Mouse (Mus musculus) lung, postnatal 0 days (tissue): ENCODE data around the gene Tmbim6. TPM values are rescaled to one million over a fixed set of nuclear protein-coding genes. Genes with fewer than 3 reads are reported as not detected.
A peak's percentile ranks its signal among the peaks of the same experiment; 100 is the strongest.

Source experiments
- ATAC-seq: fragments of 200-750 bp; cut with Nextera tagmentation; 2 replicates; pipeline ENCODE4 v1.8.0; 2017; ENCODE audit warnings: moderate library complexity
- DNase-seq: peaks from one replicate; pipeline ENCODE4 v3.0.0-alpha.2; 2016; ENCODE audit warnings: low spot score
- H3K27ac ChIP-seq: fragments of 300-500 bp; sonication (generic); 2 replicates; pipeline ENCODE4 v1.5.1; 2014; ENCODE audit warnings: antibody characterized with exemption, mild to moderate bottlenecking, low read length, mixed read lengths
- H3K27me3 ChIP-seq: fragments of 300-500 bp; sonication (generic); replicated peaks from 2 replicates; pipeline ENCODE4 v1.6.1; 2014; ENCODE audit warnings: low read length, mixed read lengths; ENCODE audit not compliant: insufficient read depth
- H3K36me3 ChIP-seq: fragments of 300-500 bp; sonication (generic); 2 replicates; pipeline ENCODE4 v1.6.1; 2014; ENCODE audit warnings: low read length, mixed read lengths; ENCODE audit not compliant: insufficient read depth
- H3K4me1 ChIP-seq: fragments of 300-500 bp; sonication (generic); 2 replicates; pipeline ENCODE4 v1.6.1; 2014; ENCODE audit warnings: antibody characterized with exemption, low read depth, low read length, mixed read lengths; ENCODE audit not compliant: insufficient read depth
- H3K4me2 ChIP-seq: fragments of 300-500 bp; sonication (generic); replicated peaks from 2 replicates; pipeline ENCODE4 v1.6.1; 2014; ENCODE audit warnings: low read depth, mild to moderate bottlenecking, low read length, moderate library complexity, mixed read lengths
- H3K4me3 ChIP-seq: fragments of 300-500 bp; sonication (generic); 2 replicates; pipeline ENCODE4 v1.5.1; 2014; ENCODE audit warnings: low read depth, low read length
- H3K9ac ChIP-seq: fragments of 300-500 bp; sonication (generic); replicated peaks from 2 replicates; pipeline ENCODE4 v1.6.1; 2014; ENCODE audit warnings: low read depth, mild to moderate bottlenecking
- H3K9me3 ChIP-seq: fragments of 300-500 bp; sonication (generic); 2 replicates; pipeline ENCODE4 v1.6.1; 2016; ENCODE audit warnings: low read length, mixed read lengths
- CTCF ChIP-seq: IDR thresholded peaks from 2 replicates; pipeline ENCODE4 v1.5.1; 2016; ENCODE audit warnings: antibody characterized with exemption, mild to moderate bottlenecking
- EP300 ChIP-seq: IDR thresholded peaks from 2 replicates; pipeline ENCODE4 v1.6.1; 2016; ENCODE audit warnings: antibody characterized with exemption, mild to moderate bottlenecking, control low read depth
- WGBS: fragments of 180-500 bp; shearing (Covaris S2); extraction: QIAGEN DNeasy Blood & Tissue Kit; methylation state at CpG from one replicate; pipeline ENCODE4 v1.1.7; 2014; 5-methylcytosine and 5-hydroxymethylcytosine counted together
- polyA plus RNA-seq: library from polyadenylated mRNA; unstranded; fragments of >200 nt; fragmentation: Nextera tagmentation; extraction: Ambion mirVana; gene quantifications from 2 replicates; pipeline ENCODE4 v1.2.1, GENCODE M21; 2015

Gene Tmbim6
- polyA plus RNA-seq, 1 experiment from 2014 or later, result 693 TPM

DNA sequence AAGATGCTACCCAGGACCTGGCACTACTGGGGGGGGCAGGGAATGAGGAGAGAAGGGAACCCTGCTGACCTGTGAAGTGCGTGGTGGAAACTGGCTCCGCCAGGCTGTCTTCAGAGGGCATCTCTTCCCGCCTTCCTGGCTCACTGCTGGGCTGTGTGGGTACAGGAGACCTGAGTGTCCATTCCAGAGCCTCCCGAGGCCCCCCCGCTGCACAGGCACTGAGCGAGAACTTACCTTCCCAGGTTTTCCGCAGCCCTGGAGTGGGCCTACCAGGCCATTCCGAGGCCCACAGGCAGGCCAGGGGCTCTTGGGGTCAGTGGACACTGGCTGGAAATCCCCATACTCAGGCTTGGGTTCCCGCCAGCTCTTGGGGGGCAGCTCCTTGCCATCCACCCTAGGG is 31.2 kb downstream of the Tmbim6 start:
- Histone ChIP-seq H3K9ac (no peak overlapping the region), H3K27me3 (no peaks in the 10 kb centered on the region), H3K27ac (no peak overlapping the region), H3K4me1 (peaks cover 11% of the 10 kb centered on the region), H3K9me3 (no peaks in the 10 kb centered on the region), H3K4me3 (no peak overlapping the region), H3K36me3 (peaks cover 16% of the 10 kb centered on the region; the same call in 1 of the 2 replicates), H3K4me2 (no peak overlapping the region)
- 90% methylated on average over 9 of the region's 9 CpGs for whole genome bisulfite sequencing
- ATAC-seq (no peak), DNase-seq (no peak)
- TF ChIP-seq EP300 (no peak), CTCF (no peak)

- 52% methylated on average over 8 of the region's 8 CpGs for WGBS
- TF ChIP-seq CTCF (no peak), EP300 (no peak)
- no peak for ATAC-seq
- H3K27me3 ChIP-seq, result no peaks in the 10 kb centered on the region
- no peak overlapping the region for H3K4me3 ChIP-seq
- H3K4me2 ChIP-seq, result no peak overlapping the region
- no peak for DNase-seq
- H3K9me3 ChIP-seq, result no peaks in the 10 kb centered on the region
- no peak overlapping the region for H3K27ac ChIP-seq
- H3K36me3 ChIP-seq, result peaks cover 8% of the 10 kb centered on the region
- H3K4me1 ChIP-seq, result 0 out of 2 replicates have a peak, but pooled peaks cover 3% of the 10 kb centered on the region
- H3K9ac ChIP-seq, result no peak overlapping the region
These were observed 37.7 kb downstream of the Tmbim6 start for GRCm38 (mm10) chr15:99430394-99430793.

DNA sequence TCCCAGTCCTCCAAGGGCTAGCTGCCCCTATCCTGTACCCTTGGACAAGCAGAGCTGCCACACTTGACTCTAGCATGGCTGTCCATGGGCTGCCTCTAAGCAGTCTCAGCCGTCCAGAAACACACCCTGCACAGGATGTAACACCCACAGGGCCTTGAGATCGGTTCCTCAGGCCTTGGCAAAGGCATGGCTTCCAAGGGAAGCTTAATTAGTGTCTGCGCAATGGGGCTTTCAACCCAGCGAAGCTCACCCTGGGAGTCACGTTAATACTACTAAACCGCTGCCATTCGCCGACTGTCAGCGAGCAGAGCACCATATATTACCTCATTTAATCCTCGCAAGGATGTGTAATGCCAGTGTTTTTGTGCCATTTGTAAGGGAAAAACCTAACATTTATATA is 38.4 kb downstream of the Tmbim6 start:
- ATAC-seq, result peak; percentile 17; the same call in 1 of the 2 replicates
- Histone ChIP-seq H3K36me3 (peaks cover 8% of the 10 kb centered on the region), H3K4me3 (no peak overlapping the region), H3K4me1 (0 out of 2 replicates have a peak, but pooled peaks cover 3% of the 10 kb centered on the region), H3K9ac (no peak overlapping the region), H3K27ac (peak overlapping the region; percentile 0; the same call in 1 of the 2 replicates), H3K4me2 (no peak overlapping the region), H3K9me3 (no peaks in the 10 kb centered on the region), H3K27me3 (no peaks in the 10 kb centered on the region)
- DNase-seq, result no peak
- WGBS, result 74% methylated on average over 10 of the region's 10 CpGs
- no peak for TF ChIP-seq EP300
- no peak for TF ChIP-seq CTCF

DNA sequence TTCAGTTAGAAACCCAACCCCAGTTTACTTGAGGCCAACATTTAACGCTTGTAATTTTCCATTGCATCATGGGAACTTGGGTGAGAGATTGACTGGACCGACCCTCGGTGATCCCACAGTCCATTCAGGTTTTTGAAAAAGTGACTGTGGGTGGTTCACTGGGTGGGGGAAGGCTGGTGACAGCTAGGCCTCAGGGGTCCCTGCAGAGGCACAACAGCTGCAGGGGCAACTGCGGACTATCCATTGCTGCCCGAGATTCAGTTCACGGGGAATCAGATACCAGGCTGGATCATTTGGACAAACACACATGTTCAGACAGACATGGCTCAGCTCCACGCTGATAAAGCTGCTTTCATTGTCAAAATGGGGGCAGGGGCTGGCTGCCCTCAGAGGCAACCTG is 38.8 kb downstream of the Tmbim6 start:
- peak; percentile 12; the same call in 1 of the 2 replicates for ATAC-seq
- Histone ChIP-seq H3K9ac (no peak overlapping the region), H3K4me3 (no peak overlapping the region), H3K4me1 (0 out of 2 replicates have a peak, but pooled peaks cover 3% of the 10 kb centered on the region), H3K4me2 (no peak overlapping the region), H3K9me3 (no peaks in the 10 kb centered on the region), H3K27me3 (no peaks in the 10 kb centered on the region), H3K36me3 (peaks cover 8% of the 10 kb centered on the region), H3K27ac (no peak overlapping the region)
- peak; percentile 54 for DNase-seq
- no peak for TF ChIP-seq EP300
- TF ChIP-seq CTCF, result no peak
- WGBS, result 62% methylated on average over 7 of the region's 7 CpGs

DNA sequence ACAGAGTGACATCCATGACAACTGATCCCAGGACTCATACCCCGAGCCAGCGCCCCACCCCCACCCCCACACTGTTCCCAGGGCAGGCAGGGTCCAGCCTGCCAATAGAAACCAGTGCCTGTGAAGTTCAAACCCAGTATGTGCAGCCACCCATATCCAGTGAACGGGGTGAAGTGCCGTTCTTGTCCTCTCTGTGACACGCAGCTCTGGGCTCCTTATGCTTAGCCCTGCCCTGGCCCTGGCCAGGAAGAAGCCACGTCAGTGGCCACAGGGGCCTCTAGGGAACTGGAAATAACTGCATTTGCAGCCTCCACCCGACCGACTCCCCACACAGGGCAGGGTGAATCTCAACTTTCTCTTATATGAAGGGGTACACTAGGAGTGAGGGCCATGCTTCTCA is 39.3 kb downstream of the Tmbim6 start:
- Histone ChIP-seq H3K9ac (no peak overlapping the region), H3K27me3 (no peaks in the 10 kb centered on the region), H3K9me3 (no peaks in the 10 kb centered on the region), H3K4me1 (0 out of 2 replicates have a peak, but pooled peaks cover 3% of the 10 kb centered on the region), H3K4me2 (no peak overlapping the region), H3K27ac (no peak overlapping the region), H3K4me3 (no peak overlapping the region), H3K36me3 (peaks cover 6% of the 10 kb centered on the region)
- TF ChIP-seq CTCF, result no peak
- TF ChIP-seq EP300, result no peak
- no peak for DNase-seq
- 62% methylated on average over 8 of the region's 8 CpGs for WGBS
- no peak; the same call in 1 of the 2 replicates for ATAC-seq

GRCm38 (mm10) chr15:99433081-99433718 is 40.5 kb downstream of the Tmbim6 start:
- Histone ChIP-seq H3K27me3 (no peaks in the 10 kb centered on the region), H3K9me3 (no peaks in the 10 kb centered on the region), H3K9ac (no peak overlapping the region), H3K4me3 (no peak overlapping the region), H3K36me3 (no peaks in the 10 kb centered on the region; the same call in 1 of the 2 replicates), H3K4me1 (0 out of 2 replicates have a peak, but pooled peaks cover 3% of the 10 kb centered on the region), H3K27ac (no peak overlapping the region), H3K4me2 (no peak overlapping the region)
- no peak for DNase-seq
- WGBS, result 88% methylated on average over 16 of the region's 16 CpGs
- ATAC-seq, result no peak
- TF ChIP-seq CTCF (no peak), EP300 (no peak)
